Mouse (Mus musculus): ENCODE results near the gene Ell3. TPM values are rescaled to one million over a fixed set of nuclear protein-coding genes. Genes with fewer than 3 reads are reported as not detected.
A peak's percentile ranks its signal among the peaks of the same experiment; 100 is the strongest.

The Ell3 gene
- total RNA-seq, 2 experiments from 2014 or later = 1.3 to 2.0 TPM

GRCm38 (mm10) chr2:121408160-121408559 is 35.9 kb downstream of the Ell3 start:
- DNase-seq (ENCODE audit: low spot score in 2 of 2) = peak in 1 of 2 experiments; percentile 8

GRCm38 (mm10) chr2:121403296-121403695 is 40.8 kb downstream of the Ell3 start:
- no peak for DNase-seq (ENCODE audit: low spot score in 2 of 2)

GRCm38 (mm10) chr2:121396624-121397023 is 47.5 kb downstream of the Ell3 start:
- DNase-seq (ENCODE audit: low spot score in 2 of 2) = peak; percentile 42 to 62

Small RNA genes within 50 kb of the gene (microRNA-seq; reads per million reads assigned to microRNA genes)
- gene Gm22953 = not detected

Other genes starting within 250 kb of the Ell3 start
- 100 to 1,000 TPM in 1 of 2 experiments, 10 to 100 TPM in 1; 99.2 to 105 TPM for gene Trp53bp1, start 172.9 kb downstream of the Ell3 start, total RNA-seq (2021)
- gene Map1a, start 154.7 kb downstream of the Ell3 start, total RNA-seq (2021) = 10 to 100 TPM; 10.8 to 13.3 TPM
- gene Ppip5k1, start 88.9 kb downstream of the Ell3 start, total RNA-seq (2021) = 10 to 100 TPM; 26.1 to 28.0 TPM
- gene Ckmt1, start 86.6 kb downstream of the Ell3 start, total RNA-seq (2021) = 10 to 100 TPM; 10.5 to 15.2 TPM
- gene Strc, start 57.1 kb downstream of the Ell3 start, total RNA-seq (2021) = not detected
- 100 to 1,000 TPM; 400 to 403 TPM for gene Pdia3, start 30.5 kb downstream of the Ell3 start, total RNA-seq (2021)
- 1 to 10 TPM; 3.9 to 5.3 TPM for gene Catsper2, start 30.5 kb downstream of the Ell3 start, total RNA-seq (2021)
- 100 to 1,000 TPM; 285 to 301 TPM for gene Serf2, start 4.9 kb upstream of the Ell3 start, total RNA-seq (2021)
- gene Hypk, start 9.0 kb upstream of the Ell3 start, total RNA-seq (2021) = 10 to 100 TPM; 35.6 to 40.2 TPM
- 1 to 10 TPM in 1 of 2 experiments, under 1 TPM in 1; 0.54 to 1.0 TPM for gene Serinc4, start 12.5 kb upstream of the Ell3 start, total RNA-seq (2021)
- 10 to 100 TPM; 28.5 to 31.8 TPM for gene Mfap1b, start 29.8 kb upstream of the Ell3 start, total RNA-seq (2021)
- 10 to 100 TPM; 29.0 to 32.5 TPM for gene Mfap1a, start 62.4 kb upstream of the Ell3 start, total RNA-seq (2021)
- 10 to 100 TPM; 12.0 to 13.6 TPM for gene Wdr76, start 62.4 kb upstream of the Ell3 start, total RNA-seq (2021)

All from adrenal gland, postnatal 4 days (tissue).